Mouse (Mus musculus) forebrain, embryonic 14.5 days (tissue): ENCODE results near the gene Stx11. TPM values are rescaled to one million over a fixed set of nuclear protein-coding genes. Genes with fewer than 3 reads are reported as not detected.

ENCODE experiments used
- ATAC-seq: fragments of 200-750 bp; cut with Nextera tagmentation; 2 replicates; pipeline ENCODE4 v1.8.0; 2017; ENCODE audit warnings: mild to moderate bottlenecking, moderate library complexity
- DNase-seq: peaks from one replicate; pipeline ENCODE4 v3.0.0-alpha.2; 2015; ENCODE audit warnings: low spot score
- H3K27ac ChIP-seq: fragments of 300-500 bp; sonication (generic); 2 replicates; pipeline ENCODE4 v1.5.1; 2014; ENCODE audit warnings: low read depth, mild to moderate bottlenecking, control low read depth, low read length, moderate library complexity
- H3K27me3 ChIP-seq: fragments of 300-500 bp; sonication (generic); replicated peaks from 2 replicates; pipeline ENCODE4 v1.6.1; 2014; ENCODE audit warnings: low read length, control low read depth, mixed read lengths; ENCODE audit not compliant: control insufficient read depth, insufficient read depth
- H3K36me3 ChIP-seq: fragments of 300-500 bp; sonication (generic); 2 replicates; pipeline ENCODE4 v1.6.1; 2014; ENCODE audit warnings: low read length, control low read depth; ENCODE audit not compliant: control insufficient read depth, insufficient read depth
- H3K4me1 ChIP-seq: fragments of 300-500 bp; sonication (generic); 2 replicates; pipeline ENCODE4 v1.6.1; 2014; ENCODE audit warnings: antibody characterized with exemption, low read length, control low read depth; ENCODE audit not compliant: control insufficient read depth, insufficient read depth
- H3K4me2 ChIP-seq: fragments of 300-500 bp; sonication (generic); 2 replicates; pipeline ENCODE4 v1.6.1; 2014; ENCODE audit warnings: mild to moderate bottlenecking, control low read depth, low read length
- H3K4me3 ChIP-seq: fragments of 300-500 bp; sonication (generic); 2 replicates; pipeline ENCODE4 v1.5.1; 2014; ENCODE audit warnings: low read depth, low read length, control low read depth
- H3K9ac ChIP-seq: fragments of 300-500 bp; sonication (generic); 2 replicates; pipeline ENCODE4 v1.6.1; 2014; ENCODE audit warnings: mild to moderate bottlenecking, low read length, control low read depth, moderate library complexity
- H3K9me3 ChIP-seq: fragments of 300-500 bp; sonication (generic); replicated peaks from 2 replicates; pipeline ENCODE4 v1.6.1; 2016; ENCODE audit warnings: low read length, control low read depth, mixed read lengths; ENCODE audit not compliant: control insufficient read depth
- WGBS: fragments of 180-500 bp; shearing (Covaris S2); extraction: QIAGEN DNeasy Blood & Tissue Kit; methylation state at CpG from one replicate; pipeline ENCODE4 v1.1.7; 2014; 5-methylcytosine and 5-hydroxymethylcytosine counted together
- polyA plus RNA-seq: library from polyadenylated mRNA; unstranded; fragments of >200 nt; fragmentation: Nextera tagmentation; extraction: Ambion mirVana; gene quantifications from 2 replicates; pipeline ENCODE4 v1.2.1, GENCODE M21; 2014

The Stx11 gene
- polyA plus RNA-seq, 1 experiment from 2014 or later: 0.98 TPM

- H3K9ac ChIP-seq: no peak overlapping the region
- ATAC-seq (no peak), DNase-seq (no peak)
Observed at GRCm38 (mm10) chr10:12928193-12928592, 35.9 kb downstream of the Stx11 start.

DNA sequence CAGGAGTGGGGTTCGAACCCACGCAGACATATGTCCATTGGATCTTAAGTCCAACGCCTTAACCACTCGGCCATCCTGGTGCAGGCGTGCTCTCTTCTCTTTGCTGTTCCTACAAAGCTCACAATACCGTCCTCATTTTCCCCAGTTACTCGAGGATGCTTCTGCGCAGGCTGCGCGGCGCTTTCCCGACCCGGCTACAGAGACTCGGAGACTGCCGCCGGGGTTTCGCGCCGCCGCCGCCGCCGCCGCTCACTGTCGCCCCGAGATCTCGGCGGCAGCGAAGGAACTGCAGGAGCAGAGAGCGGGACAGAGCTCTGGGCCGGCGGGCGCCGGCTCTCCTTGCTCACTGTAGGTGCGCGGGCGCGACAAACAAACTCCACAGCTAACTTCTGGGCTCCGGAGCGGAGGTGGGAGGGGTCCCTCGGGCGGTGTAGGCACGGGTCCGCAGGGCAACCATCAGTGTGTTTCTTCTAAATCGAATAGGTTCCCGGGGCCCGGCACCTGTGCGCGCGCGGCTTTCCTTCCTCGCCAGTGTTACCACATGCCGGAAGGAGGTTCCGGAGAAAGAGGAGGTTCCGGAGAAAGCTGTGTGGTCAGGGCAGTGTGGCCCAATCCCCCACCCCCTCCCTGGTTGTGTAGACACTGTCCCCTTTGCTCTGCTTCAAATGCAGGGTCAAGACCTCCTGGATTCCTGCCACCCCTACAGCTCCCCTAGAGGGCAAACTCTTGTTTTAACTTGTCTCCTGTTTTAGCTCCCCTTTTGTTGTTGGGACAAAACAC lies 41.3 kb downstream of the Stx11 start:
- ATAC-seq (peak; percentile 96), DNase-seq (peak; percentile 97)
- peak overlapping the region; percentile 55 for H3K4me2 ChIP-seq
- no peaks in the 10 kb centered on the region for H3K36me3 ChIP-seq
- no peaks in the 10 kb centered on the region for H3K9me3 ChIP-seq
- peak overlapping the region; percentile 64 for H3K9ac ChIP-seq
- H3K27me3 ChIP-seq: no peaks in the 10 kb centered on the region
- WGBS: under 1% methylated on average over 55 of the region's 55 CpGs
- peak overlapping the region; percentile 81 for H3K27ac ChIP-seq
- peak overlapping the region; percentile 50 for H3K4me3 ChIP-seq
- peaks cover 6% of the 10 kb centered on the region; the same call in 1 of the 2 replicates for H3K4me1 ChIP-seq

More at GRCm38 (mm10) chr10:12928193-12928592, 35.9 kb downstream of the Stx11 start:
- Histone ChIP-seq H3K36me3 (no peaks in the 10 kb centered on the region), H3K9me3 (no peaks in the 10 kb centered on the region), H3K4me2 (no peak overlapping the region), H3K4me1 (peaks cover 6% of the 10 kb centered on the region; the same call in 1 of the 2 replicates), H3K27me3 (no peaks in the 10 kb centered on the region), H3K4me3 (no peak overlapping the region), H3K27ac (no peak overlapping the region)
- WGBS: 87% methylated on average over 6 of the region's 6 CpGs

DNA sequence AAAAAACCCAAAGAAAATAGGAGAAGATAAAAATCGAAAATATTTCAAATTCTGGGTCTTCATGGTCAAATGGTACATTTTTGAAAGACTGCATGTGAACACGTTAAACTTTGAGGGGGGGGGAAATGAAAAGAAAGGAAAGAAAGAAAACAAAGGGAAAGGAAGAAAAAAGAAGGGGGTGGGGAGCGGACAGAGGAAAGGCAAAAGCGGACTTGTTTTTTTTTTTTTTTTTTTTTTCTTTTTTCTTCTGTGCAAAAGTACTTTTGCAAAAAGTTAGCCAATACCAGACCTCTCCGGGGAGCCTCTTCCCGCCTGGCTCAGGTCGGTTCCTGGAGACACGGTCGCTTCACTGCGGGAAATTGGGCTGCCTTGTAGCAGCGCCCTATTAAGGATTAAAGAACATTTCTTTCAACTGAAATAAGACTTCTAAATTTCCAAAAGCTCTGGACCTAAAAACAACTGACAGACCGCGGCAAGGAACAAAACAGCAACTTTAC lies 42.0 kb downstream of the Stx11 start:
- no peak overlapping the region for H3K27ac ChIP-seq
- H3K9me3 ChIP-seq: no peaks in the 10 kb centered on the region
- DNase-seq (no peak), ATAC-seq (peak; percentile 51; the same call in 1 of the 2 replicates)
- H3K9ac ChIP-seq: 0 out of 2 replicates have a peak overlapping the region, but pooled peaks have one; percentile 32
- 1% methylated on average over 13 of the region's 13 CpGs for WGBS
- H3K36me3 ChIP-seq: no peaks in the 10 kb centered on the region
- peaks cover 6% of the 10 kb centered on the region; the same call in 1 of the 2 replicates for H3K4me1 ChIP-seq
- H3K4me3 ChIP-seq: peak overlapping the region; percentile 50
- H3K27me3 ChIP-seq: no peaks in the 10 kb centered on the region
- H3K4me2 ChIP-seq: peak overlapping the region; percentile 55

DNA sequence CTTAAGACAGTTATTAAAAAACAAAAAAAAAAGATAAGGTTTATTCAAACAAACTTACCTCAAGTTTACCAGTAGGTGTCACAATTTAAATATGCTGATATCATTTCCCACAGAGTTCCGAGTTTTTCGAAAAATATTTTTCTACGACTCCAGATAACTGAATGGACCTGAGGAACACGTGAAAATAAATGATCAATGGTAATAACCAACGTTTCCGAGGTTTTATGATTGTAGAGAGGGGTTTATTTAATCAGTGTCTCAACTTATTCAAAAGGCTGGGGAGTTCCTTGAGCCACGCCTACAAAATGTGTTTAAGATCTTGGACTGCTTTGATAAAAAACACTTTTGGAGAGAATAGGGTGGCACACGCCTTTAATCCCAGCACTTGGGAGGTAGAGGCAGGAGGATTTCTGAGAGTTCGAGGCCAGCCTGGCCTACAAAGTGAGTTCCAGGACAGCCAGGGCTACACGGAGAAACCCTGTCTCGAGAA lies 42.5 kb downstream of the Stx11 start:
- Histone ChIP-seq H3K4me3 (peak overlapping the region; percentile 50; the same call in 1 of the 2 replicates), H3K27ac (no peak overlapping the region), H3K4me1 (peaks cover 6% of the 10 kb centered on the region; the same call in 1 of the 2 replicates), H3K36me3 (no peaks in the 10 kb centered on the region), H3K9me3 (no peaks in the 10 kb centered on the region), H3K9ac (no peak overlapping the region), H3K27me3 (no peaks in the 10 kb centered on the region), H3K4me2 (peak overlapping the region; percentile 55)
- ATAC-seq (no peak), DNase-seq (no peak)
- WGBS: 46% methylated on average over 11 of the region's 11 CpGs

DNA sequence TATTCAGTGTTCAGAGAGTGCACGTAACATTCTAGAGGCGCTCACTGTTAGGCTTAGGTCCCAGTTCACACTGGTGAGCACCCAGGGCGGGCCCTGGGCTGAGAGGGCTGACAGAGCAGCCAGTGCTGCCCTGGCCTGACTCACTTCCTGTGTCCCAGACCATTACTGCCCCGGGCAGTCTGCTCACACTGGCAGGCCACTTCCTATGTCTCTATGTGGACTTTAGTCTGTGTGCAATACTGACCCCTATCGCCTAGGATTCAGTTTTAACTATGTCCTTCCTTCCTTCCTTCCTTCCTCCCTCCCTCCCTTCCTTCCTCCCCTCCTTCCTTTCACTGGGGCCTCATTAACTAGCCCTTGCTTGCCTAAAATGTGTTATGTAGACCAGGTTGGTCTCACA lies 44.8 kb downstream of the Stx11 start:
- Histone ChIP-seq H3K9me3 (no peaks in the 10 kb centered on the region), H3K4me1 (peaks cover 6% of the 10 kb centered on the region; the same call in 1 of the 2 replicates), H3K36me3 (no peaks in the 10 kb centered on the region), H3K27me3 (no peaks in the 10 kb centered on the region), H3K4me3 (no peak overlapping the region), H3K4me2 (no peak overlapping the region), H3K9ac (no peak overlapping the region), H3K27ac (no peak overlapping the region)
- no peak for DNase-seq
- 43% methylated on average over 5 of the region's 5 CpGs for WGBS
- no peak for ATAC-seq

- no peaks in the 10 kb centered on the region for H3K36me3 ChIP-seq
- DNase-seq (no peak), ATAC-seq (no peak)
- H3K9me3 ChIP-seq: no peaks in the 10 kb centered on the region
- WGBS: 26% methylated on average over 1 of the region's 1 CpGs
- no peaks in the 10 kb centered on the region for H3K4me1 ChIP-seq
- H3K27ac ChIP-seq: no peak overlapping the region
- H3K9ac ChIP-seq: no peak overlapping the region
- no peak overlapping the region for H3K4me2 ChIP-seq
- H3K4me3 ChIP-seq: no peak overlapping the region
- H3K27me3 ChIP-seq: no peaks in the 10 kb centered on the region
Observed at GRCm38 (mm10) chr10:12917626-12918025, 46.5 kb downstream of the Stx11 start.

GRCm38 (mm10) chr10:12916376-12916775 lies 47.7 kb downstream of the Stx11 start:
- Histone ChIP-seq H3K9ac (no peak overlapping the region), H3K27me3 (no peaks in the 10 kb centered on the region), H3K4me2 (no peak overlapping the region), H3K4me3 (no peak overlapping the region), H3K4me1 (no peaks in the 10 kb centered on the region), H3K9me3 (no peaks in the 10 kb centered on the region), H3K36me3 (no peaks in the 10 kb centered on the region), H3K27ac (no peak overlapping the region)
- DNase-seq (no peak), ATAC-seq (no peak)
- 92% methylated on average over 6 of the region's 6 CpGs for WGBS

- Histone ChIP-seq H3K27me3 (no peaks in the 10 kb centered on the region), H3K36me3 (no peaks in the 10 kb centered on the region), H3K27ac (no peak overlapping the region), H3K9me3 (no peaks in the 10 kb centered on the region), H3K4me3 (no peak overlapping the region), H3K9ac (no peak overlapping the region), H3K4me2 (no peak overlapping the region), H3K4me1 (no peaks in the 10 kb centered on the region)
- DNase-seq (no peak), ATAC-seq (no peak)
- 88% methylated on average over 7 of the region's 7 CpGs for WGBS
Observed at GRCm38 (mm10) chr10:12915826-12916225, 48.3 kb downstream of the Stx11 start.

- DNase-seq: no peak
- 97% methylated on average over 1 of the region's 1 CpGs for WGBS
- Histone ChIP-seq H3K36me3 (no peaks in the 10 kb centered on the region), H3K4me1 (no peaks in the 10 kb centered on the region), H3K9me3 (no peaks in the 10 kb centered on the region), H3K4me3 (no peak overlapping the region), H3K27me3 (no peaks in the 10 kb centered on the region), H3K4me2 (no peak overlapping the region), H3K9ac (no peak overlapping the region), H3K27ac (no peak overlapping the region)
- ATAC-seq: no peak
Observed at GRCm38 (mm10) chr10:12914203-12914602, 49.9 kb downstream of the Stx11 start.
